Mouse (Mus musculus) hindbrain, embryonic 13.5 days (tissue): Measurements from ENCODE around the gene Smim27. TPM values are rescaled to one million over a fixed set of nuclear protein-coding genes. Genes with fewer than 3 reads are reported as not detected.

ENCODE experiments used
- ATAC-seq: fragments of 200-750 bp; cut with Nextera tagmentation; 2 replicates; pipeline ENCODE4 v1.8.0; 2017; ENCODE audit warnings: moderate TSS enrichment; ENCODE audit not compliant: low FRiP score
- H3K27ac ChIP-seq: fragments of 300-500 bp; sonication (generic); 2 replicates; pipeline ENCODE4 v1.5.1; 2015; ENCODE audit warnings: inconsistent platforms, mild to moderate bottlenecking, moderate library complexity
- H3K27me3 ChIP-seq: fragments of 300-500 bp; sonication (generic); 2 replicates; pipeline ENCODE4 v1.6.1; 2015; ENCODE audit warnings: mild to moderate bottlenecking, inconsistent platforms
- H3K36me3 ChIP-seq: fragments of 300-500 bp; sonication (generic); 2 replicates; pipeline ENCODE4 v1.6.1; 2015; ENCODE audit warnings: mild to moderate bottlenecking, inconsistent platforms
- H3K4me1 ChIP-seq: fragments of 300-500 bp; sonication (generic); replicated peaks from 2 replicates; pipeline ENCODE4 v1.6.1; 2015; ENCODE audit warnings: inconsistent platforms
- H3K4me2 ChIP-seq: fragments of 300-500 bp; sonication (generic); 2 replicates; pipeline ENCODE4 v1.6.1; 2015; ENCODE audit warnings: inconsistent platforms, mild to moderate bottlenecking, moderate library complexity
- H3K4me3 ChIP-seq: fragments of 300-500 bp; sonication (generic); 2 replicates; pipeline ENCODE4 v1.5.1; 2015; ENCODE audit warnings: mild to moderate bottlenecking, inconsistent platforms
- H3K9ac ChIP-seq: fragments of 300-500 bp; sonication (generic); 2 replicates; pipeline ENCODE4 v1.6.1; 2015; ENCODE audit warnings: mild to moderate bottlenecking, inconsistent platforms
- H3K9me3 ChIP-seq: fragments of 300-500 bp; sonication (generic); 2 replicates; pipeline ENCODE4 v1.6.1; 2016; ENCODE audit warnings: inconsistent platforms
- WGBS: fragments of 180-500 bp; shearing (Covaris S2); methylation state at CpG from one replicate; pipeline ENCODE4 v1.1.7; 2015; 5-methylcytosine and 5-hydroxymethylcytosine counted together
- polyA plus RNA-seq: library from polyadenylated mRNA; unstranded; fragments of >200 nt; fragmentation: Nextera tagmentation; extraction: Ambion mirVana; gene quantifications from 2 replicates; pipeline ENCODE4 v1.2.1, GENCODE M21; 2015

Smim27 gene
- polyA plus RNA-seq, 1 experiment from 2014 or later: 17.2 TPM

DNA sequence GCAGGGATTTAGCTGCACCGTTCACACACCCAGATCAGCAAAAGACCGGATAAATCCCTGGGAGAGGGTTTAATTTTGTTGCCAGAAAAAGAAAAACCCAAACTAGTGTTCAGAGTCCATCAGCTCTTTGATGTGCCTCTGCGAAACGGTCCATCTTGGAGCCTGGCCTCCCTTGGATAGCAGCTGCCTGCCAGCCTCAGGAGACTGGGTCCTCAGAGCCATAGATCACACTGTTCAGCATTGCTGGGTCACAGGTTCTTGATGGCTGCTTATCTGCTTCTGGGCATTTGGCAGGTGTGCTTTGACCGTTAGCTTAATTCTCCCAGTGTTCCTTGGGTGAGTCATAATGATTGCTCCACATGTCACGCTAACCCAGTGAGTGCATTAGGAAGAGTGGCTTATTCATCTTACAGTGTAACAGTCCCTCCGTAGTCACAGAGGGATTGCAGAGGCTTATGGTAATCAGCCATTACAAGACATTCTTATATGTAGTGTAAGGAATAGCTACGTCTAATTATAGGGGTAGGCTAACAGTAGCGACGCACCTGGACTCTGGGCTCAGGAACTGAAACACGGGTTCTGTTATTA lies 41.5 kb downstream of the Smim27 start:
- H3K4me2 ChIP-seq: no peak overlapping the region
- H3K9ac ChIP-seq: no peak overlapping the region
- H3K4me3 ChIP-seq: no peak overlapping the region
- WGBS: 71% methylated on average over 11 of the region's 11 CpGs
- no peaks in the 10 kb centered on the region for H3K27me3 ChIP-seq
- H3K36me3 ChIP-seq: no peaks in the 10 kb centered on the region
- no peaks in the 10 kb centered on the region for H3K9me3 ChIP-seq
- H3K4me1 ChIP-seq: peaks cover 5% of the 10 kb centered on the region; the same call in 1 of the 2 replicates
- no peak overlapping the region for H3K27ac ChIP-seq
- no peak for ATAC-seq

DNA sequence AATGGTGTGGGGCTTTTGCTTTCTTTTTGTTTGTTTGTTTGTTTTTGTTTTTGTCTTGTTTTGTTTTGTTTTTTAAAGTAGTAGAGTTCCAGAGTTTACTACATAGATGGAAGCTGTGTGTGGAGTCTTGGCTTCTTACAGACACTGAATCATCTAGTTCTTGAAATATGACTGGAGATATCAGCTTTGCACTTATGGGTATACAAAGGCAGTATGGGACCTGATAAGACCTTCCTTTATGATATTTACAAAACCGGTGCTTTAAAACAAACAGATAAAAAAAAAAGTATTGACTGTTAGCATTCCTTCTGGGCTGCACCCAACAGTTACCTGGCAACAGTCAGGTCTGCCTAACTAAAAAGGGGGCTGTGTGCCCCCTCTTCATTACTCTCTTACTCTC lies 42.8 kb downstream of the Smim27 start:
- no peaks in the 10 kb centered on the region for H3K36me3 ChIP-seq
- H3K9me3 ChIP-seq: no peaks in the 10 kb centered on the region
- no peaks in the 10 kb centered on the region for H3K27me3 ChIP-seq
- no peak overlapping the region for H3K4me3 ChIP-seq
- no peak overlapping the region for H3K9ac ChIP-seq
- H3K4me1 ChIP-seq: peaks cover 5% of the 10 kb centered on the region; the same call in 1 of the 2 replicates
- 83% methylated on average over 1 of the region's 1 CpGs for WGBS
- H3K27ac ChIP-seq: no peak overlapping the region
- ATAC-seq: no peak
- no peak overlapping the region for H3K4me2 ChIP-seq

DNA sequence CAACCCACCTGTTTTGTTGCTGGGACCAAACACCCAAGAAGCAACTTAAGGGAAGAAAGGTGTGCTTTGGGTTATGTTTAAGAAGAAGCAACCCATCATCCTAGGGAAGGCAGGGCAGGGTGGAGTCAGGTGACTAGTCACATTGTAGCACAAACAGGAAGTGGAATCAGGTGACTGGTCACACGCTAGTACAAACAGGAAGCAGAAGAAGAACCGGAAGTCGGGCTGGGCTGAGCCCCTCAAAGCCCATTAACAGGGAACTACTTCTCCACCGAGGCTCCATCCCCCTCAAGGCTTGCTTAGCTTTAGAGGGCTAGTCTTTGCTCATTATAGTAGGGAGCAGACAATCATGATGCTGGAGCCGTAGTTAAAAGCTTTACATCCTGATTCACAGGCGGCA lies 43.6 kb downstream of the Smim27 start:
- no peak overlapping the region for H3K4me2 ChIP-seq
- no peaks in the 10 kb centered on the region for H3K9me3 ChIP-seq
- H3K36me3 ChIP-seq: no peaks in the 10 kb centered on the region
- H3K27me3 ChIP-seq: no peaks in the 10 kb centered on the region
- WGBS: 86% methylated on average over 6 of the region's 6 CpGs
- H3K4me3 ChIP-seq: no peak overlapping the region
- peaks cover 5% of the 10 kb centered on the region; the same call in 1 of the 2 replicates for H3K4me1 ChIP-seq
- no peak for ATAC-seq
- no peak overlapping the region for H3K9ac ChIP-seq
- no peak overlapping the region for H3K27ac ChIP-seq

DNA sequence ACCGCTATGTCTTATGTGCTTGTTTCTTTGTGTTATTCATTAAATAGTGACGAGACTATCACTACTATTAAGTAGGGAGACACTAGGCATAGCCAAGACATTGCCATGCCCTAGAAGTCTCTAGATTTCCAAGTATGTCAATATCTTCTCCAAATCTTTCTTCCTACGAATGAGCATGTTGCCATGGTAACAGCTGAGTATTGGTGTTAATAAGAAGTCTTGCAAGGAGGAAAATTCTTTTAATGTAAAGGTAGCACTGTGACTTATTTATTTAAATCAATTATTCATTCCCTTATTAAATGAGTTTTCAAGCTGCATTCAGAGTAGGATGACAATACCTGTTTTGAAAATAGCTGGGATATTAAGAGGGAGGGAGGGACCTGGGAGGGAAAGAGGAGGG lies 48.0 kb downstream of the Smim27 start:
- WGBS: 79% methylated on average over 3 of the region's 3 CpGs

More for the DNA sequence above, 48.0 kb downstream of the Smim27 start:
- Histone ChIP-seq H3K4me1 (no peaks in the 10 kb centered on the region; the same call in 1 of the 2 replicates), H3K27me3 (no peaks in the 10 kb centered on the region), H3K9me3 (no peaks in the 10 kb centered on the region), H3K4me2 (no peak overlapping the region), H3K9ac (no peak overlapping the region), H3K36me3 (no peaks in the 10 kb centered on the region), H3K4me3 (no peak overlapping the region), H3K27ac (no peak overlapping the region)
- ATAC-seq: no peak

Other genes with a start within 250 kb of the Smim27 start
- 45.9 and 49.1 TPM in 2 replicates for gene Aco1, start 126.5 kb upstream of the Smim27 start, polyA plus RNA-seq
- gene Ddx58, start 29.8 kb upstream of the Smim27 start, polyA plus RNA-seq: 3.5 and 4.3 TPM in 2 replicates
- 33.7 and 35.1 TPM in 2 replicates for gene Topors, start 271 bp downstream of the Smim27 start, polyA plus RNA-seq
- gene Ndufb6, start 9.8 kb downstream of the Smim27 start, polyA plus RNA-seq: 313 and 323 TPM in 2 replicates
- 0.13 and 0.27 TPM in 2 replicates for gene Tmem215, start 202.6 kb downstream of the Smim27 start, polyA plus RNA-seq